Mouse (Mus musculus) brain, adult 2 months (tissue): ENCODE measurements around the gene Rbfox2.

ENCODE experiments used
- DNase-seq: peaks from one replicate; pipeline ENCODE4 v3.0.0; 2011; ENCODE audit warnings: low read depth, low spot score

The Rbfox2 gene

GRCm38 (mm10) chr15:77273947-77274346, 32.9 kb downstream of the Rbfox2 start:
- peak; percentile 55 for DNase-seq

- no peak for DNase-seq
Observed at GRCm38 (mm10) chr15:77271285-77271684, 35.5 kb downstream of the Rbfox2 start.

DNA sequence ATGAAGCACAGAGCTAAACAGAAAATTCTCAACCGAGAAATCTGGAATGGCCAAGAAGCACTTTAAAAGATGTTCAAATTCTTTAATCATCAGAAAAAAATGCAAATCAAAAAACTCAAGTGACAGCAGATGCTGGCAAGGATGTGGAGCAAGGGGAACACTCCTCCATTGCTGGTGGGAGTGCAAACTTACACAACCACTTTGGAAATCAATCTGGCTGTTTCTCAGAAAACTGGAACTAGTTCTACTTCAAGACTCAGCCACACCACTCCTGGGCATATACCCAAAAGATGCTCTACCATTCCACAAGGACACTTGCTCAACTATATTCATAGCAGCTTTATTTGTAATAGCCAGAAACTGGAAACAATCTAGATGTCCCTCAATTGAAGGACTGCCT, 37.3 kb downstream of the Rbfox2 start:
- peak; percentile 84 for DNase-seq

DNA sequence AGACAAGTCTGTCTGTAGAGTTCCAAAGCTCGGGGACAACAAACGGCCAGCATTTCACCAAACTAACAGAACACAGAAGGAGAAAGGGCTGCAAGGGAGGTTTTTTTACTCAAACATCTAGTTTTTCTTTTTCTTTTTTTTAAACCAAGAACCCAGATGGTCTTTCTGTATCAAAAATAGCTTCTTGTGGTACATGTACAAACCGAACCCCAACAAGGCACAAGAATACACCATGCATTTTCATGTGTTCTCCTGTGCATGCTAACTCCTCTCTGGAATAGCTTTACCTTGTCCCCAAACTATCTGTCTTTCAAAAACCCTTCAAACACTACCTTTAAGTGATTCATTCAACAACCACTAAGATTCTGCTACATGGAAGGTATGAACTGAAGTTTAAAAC, 38.4 kb downstream of the Rbfox2 start:
- peak; percentile 44 for DNase-seq

DNA sequence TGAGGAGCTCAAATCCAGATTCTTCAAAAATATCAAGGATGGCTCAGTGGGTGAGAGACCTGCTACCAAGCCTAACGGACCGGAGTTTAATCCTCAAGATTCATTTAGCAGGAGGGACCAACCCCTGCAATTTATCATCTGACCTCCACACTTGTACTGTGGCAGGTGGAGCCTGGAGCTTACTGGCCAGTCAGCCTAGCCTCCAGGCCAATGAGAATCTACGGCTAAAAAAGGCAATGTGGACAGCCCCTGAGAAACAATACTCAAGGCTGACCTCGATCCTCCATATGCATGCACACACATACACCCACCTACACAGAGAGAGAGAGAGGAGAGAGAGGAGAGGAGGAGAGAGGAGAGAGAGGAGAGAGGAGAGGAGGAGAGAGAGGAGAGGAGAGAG, 41.5 kb downstream of the Rbfox2 start:
- DNase-seq, result peak; percentile 69

DNA sequence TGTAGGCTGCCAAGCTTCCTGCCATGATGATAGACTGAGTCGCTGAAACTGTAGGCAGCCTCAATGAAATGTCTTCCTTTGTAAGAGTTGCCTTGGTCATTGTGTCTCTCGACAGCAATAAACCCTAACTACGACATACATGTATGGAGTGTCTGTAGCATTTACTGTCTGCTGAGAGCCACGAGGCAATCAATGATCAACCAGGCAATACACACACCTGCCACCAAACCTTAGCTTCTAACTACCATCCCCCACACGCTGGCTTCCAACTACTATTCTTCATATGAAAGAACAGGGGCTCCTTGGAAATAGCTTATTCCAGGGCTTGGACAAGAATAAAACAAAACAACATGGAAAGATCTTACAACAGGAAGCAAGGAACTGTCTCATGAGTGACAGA, 42.5 kb downstream of the Rbfox2 start:
- no peak for DNase-seq

GRCm38 (mm10) chr15:77262782-77263181, 44.0 kb downstream of the Rbfox2 start:
- DNase-seq, result no peak

DNA sequence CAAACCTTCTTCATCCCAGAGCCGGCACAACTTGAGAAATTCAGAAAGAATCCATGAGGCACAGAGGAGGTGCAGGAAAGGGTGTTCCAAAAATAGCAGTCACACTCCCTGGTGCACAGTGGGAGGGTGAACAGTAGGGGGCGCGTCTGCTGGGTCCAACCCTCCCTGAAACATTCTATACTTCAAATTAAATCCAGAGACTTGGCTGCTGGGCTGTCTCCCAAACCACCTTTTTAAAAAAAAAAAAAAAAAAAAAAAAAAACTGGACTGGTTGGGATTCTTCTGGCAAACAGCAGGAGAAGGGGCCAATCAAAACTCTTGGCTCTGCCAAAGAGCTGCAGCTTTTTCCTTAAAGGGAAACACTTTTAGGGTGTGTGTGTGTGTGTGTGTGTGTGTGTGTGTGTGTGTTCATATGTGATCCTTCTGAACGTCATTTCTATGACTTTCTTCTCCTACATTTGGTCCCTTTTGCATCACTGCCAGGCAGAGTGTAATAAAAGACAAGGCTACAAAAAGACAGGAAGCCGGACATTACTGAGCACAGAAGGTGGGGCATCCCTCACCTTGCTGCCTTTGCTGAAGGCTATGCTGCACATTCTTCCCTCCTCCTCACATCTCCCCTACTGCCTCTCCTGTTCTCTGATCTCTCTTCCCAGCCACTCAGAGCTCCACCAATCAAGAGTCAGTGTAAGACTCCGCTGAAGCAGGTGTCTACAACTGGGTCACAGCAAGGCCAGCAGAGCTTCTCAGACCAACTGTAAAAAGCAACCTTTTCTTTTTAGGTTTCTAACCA, 49.2 kb downstream of the Rbfox2 start:
- DNase-seq, result peak; percentile 84

GRCm38 (mm10) chr15:77256782-77257181, 50.0 kb downstream of the Rbfox2 start:
- DNase-seq, result peak; percentile 57

- no peak for DNase-seq
Observed at GRCm38 (mm10) chr15:77254636-77255035, 52.2 kb downstream of the Rbfox2 start.

GRCm38 (mm10) chr15:77254128-77254527, 52.7 kb downstream of the Rbfox2 start:
- DNase-seq, result peak; percentile 58

DNA sequence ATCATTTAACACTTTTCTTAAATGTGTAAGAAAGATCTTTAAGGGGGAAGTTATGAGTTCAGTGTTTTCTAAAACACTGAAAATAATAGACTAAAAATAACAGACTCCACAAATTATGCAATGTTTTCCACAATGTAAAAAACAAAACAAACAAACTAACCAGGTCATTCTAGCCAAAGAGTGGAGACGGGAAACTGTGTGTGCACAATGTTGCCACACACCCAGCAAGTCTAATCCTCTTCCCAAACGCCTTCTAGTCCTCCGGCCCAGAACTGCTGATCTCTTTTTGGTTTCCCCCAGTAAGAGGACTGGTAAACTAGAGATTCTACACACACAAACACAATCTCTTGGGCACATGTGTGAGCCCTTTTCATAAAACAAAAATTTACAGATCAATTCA, 55.1 kb downstream of the Rbfox2 start:
- DNase-seq, result no peak

- no peak for DNase-seq
Observed at GRCm38 (mm10) chr15:77250806-77251205, 56.0 kb downstream of the Rbfox2 start.

GRCm38 (mm10) chr15:77249421-77249820, 57.4 kb downstream of the Rbfox2 start:
- no peak for DNase-seq

DNA sequence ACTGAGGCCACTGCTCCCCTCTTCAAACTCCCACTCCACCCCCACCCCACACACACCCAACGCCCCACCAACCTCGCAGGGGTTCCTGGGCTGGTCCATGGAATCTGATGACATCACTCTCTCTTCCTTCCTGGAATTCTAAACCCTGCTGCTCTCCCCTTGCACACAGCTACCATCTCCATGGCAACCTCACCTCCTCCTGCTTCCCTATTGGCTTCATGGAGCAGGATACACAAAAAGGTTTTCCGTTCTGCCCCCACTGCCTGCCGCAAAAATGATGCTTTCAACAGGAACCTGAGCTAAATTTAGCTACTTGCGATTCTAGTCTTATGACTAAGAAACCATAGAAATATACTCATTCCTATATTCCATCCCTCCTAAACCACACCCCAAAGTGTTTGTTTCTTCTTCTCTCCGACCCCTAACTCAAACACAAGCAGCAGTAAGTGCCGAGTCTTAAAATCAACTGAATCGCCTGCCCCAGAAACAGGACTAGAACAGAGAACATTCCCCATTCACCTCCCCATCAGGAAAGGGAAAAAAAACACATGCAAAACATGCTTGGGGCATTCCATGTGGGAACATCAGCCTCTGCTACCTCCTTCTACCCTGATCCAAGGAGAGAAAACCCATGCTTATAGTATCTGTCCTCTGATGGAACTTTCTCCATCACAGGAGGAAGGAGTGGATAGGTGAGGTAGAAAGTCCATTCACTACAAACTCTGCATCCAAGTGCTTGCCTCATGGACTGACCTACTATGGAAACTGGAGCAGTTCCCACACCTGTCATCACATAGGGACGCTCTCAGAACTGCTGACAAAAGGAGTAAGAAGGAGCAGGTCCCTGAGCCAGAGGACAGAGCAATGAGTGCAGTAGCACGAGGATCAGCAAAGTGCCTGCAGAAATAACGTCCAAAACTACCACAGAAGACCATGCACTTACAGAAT, 61.1 kb downstream of the Rbfox2 start:
- DNase-seq, result peak; percentile 99

DNA sequence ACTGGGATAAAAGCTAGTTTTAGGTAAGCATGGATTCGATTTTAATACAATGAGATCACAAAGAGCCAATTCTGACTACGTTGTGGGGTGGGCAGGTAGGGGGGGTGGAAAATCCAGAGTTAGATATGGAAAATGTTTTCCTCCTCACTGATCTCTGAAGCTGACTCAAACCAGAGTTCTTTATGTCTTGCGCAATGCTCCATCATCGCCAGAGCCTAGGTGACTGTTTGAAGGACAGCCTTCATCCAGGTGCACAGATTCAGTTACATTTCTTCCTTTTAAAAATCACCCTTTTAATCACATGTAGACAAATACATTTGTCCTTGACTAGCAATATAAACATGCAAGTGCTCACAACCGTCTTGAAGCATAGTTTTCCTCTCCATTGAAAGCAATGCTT, 62.2 kb downstream of the Rbfox2 start:
- peak; percentile 67 for DNase-seq

- DNase-seq, result peak; percentile 48
Observed at GRCm38 (mm10) chr15:77243876-77244560, 62.8 kb downstream of the Rbfox2 start.

- no peak for DNase-seq
Observed at GRCm38 (mm10) chr15:77240607-77241006, 66.2 kb downstream of the Rbfox2 start.

DNA sequence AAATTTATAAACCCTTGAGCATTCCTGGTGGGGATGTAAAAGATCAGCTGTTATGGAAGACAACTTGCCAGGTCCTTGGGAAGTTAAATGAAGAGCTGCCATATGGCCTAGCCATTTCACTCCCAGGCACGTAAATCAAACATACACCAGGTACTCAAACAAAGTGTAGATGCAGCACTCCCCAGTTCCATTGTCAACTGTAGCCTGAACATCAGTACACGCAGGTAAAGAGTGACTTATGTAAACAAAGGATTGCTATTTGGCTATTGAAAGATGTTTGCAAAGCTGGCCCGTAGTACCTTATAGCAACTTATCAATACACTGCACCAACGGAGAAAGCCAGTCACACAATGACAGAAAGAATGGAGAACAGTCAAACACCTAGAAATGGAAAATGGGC, 67.2 kb downstream of the Rbfox2 start:
- no peak for DNase-seq

DNA sequence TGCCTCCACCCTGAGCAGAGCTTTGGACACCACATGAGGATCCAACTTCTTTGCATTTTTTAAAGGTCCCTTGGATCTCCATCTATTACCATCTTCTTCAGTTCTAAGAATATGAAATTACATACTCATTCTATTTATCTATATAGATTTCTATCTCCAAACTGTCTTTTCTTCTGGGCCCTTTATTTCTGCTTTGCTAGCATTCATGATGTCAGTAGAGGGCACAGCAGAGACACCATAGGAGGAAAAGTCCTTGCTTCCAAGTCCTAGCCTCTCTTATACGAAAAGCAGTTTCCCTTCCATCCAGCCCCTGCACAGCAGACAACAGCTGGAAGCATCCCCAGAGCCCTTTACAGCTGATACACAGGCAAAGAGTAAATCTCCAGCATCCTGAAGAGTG, 69.1 kb downstream of the Rbfox2 start:
- DNase-seq, result no peak

DNA sequence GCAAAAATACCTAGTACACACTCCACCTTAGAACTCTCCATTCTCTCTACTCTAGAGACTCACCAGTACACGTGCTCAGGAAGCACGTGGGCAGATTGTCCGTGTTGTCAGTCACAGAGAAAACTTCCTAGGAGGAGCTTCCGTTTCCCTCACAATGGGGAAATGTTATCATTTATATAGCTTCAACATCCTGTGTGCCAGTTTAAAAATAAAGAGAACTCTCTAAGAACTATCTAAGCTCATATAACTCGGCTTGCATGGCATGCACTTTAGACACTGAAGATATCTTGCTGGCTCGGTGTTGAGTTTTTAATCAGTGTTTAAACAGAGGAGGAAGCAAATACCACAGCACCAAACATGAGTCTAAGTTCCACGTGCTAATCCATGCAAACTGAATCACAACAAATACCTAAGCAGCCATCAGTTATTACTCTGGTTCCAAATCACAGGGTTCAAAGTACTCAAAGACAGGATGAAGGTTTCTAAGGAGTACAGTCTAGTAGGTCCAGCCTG, 70.7 kb downstream of the Rbfox2 start:
- DNase-seq, result no peak

DNA sequence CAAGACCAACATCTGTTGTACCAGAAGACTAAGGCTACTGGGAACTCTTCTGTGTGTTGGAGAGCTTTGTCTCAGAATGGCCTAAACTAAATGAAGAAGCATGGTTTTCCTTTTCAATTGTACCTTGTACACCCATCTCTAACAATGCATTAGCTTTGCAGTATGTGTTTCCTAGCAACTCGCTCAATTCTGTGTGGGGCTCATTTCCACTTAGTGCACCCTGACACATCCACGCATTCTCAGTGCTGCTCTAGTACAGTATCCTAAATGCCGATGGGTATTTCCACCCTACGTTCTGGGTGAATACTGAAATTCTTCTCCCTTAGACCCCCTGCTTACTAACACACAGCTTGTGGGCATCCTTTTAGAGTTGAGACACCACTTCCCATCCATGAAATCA, 71.3 kb downstream of the Rbfox2 start:
- DNase-seq, result peak; percentile 63
